Mouse (Mus musculus) heart, adult 2 months (tissue): ENCODE results near the gene Smg5.

Source experiments
- CTCF ChIP-seq: fragments of 200-600 bp; IDR thresholded peaks from 2 replicates; pipeline ENCODE4 v1.8.1; 2022; ENCODE audit warnings: antibody characterized with exemption, mild to moderate bottlenecking, moderate library complexity
- EP300 ChIP-seq: fragments of 200-500 bp; IDR thresholded peaks from 2 replicates; pipeline ENCODE4 v1.6.1; 2011; ENCODE audit warnings: low read depth, low read length, control low read depth; ENCODE audit not compliant: insufficient read depth

DNA sequence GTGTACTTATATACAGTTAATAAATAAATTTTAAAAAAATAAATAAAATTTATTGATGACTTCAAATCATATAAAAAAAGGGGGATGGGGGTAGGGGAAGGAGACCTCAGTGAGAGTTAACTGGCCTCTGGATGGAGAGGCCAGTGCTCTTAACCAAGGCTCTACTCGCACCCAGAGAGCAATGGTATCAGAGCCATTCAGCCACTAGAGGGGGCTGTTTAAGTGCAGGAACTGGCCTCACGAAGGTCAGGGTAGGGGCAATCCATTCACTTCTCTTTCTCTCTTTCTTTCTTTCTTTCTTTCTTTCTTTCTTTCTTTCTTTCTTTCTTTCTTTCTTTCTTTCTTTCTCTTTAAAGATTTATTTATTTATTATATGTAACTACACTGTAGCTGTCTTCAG lies 4.8 kb upstream of the Smg5 start:
- TF ChIP-seq CTCF (peak; percentile 83), EP300 (no peak)
